Mouse (Mus musculus) erythroblast, embryonic 14.5 days (primary cell): Measurements from ENCODE around the gene Elp4. TPM values are rescaled to one million over a fixed set of nuclear protein-coding genes. Genes with fewer than 3 reads are reported as not detected.
A peak's percentile ranks its signal among the peaks of the same experiment; 100 is the strongest.

ENCODE experiments used
- H3K27me3 ChIP-seq: 2 replicates; pipeline ENCODE4 v1.6.1; 2012; ENCODE audit warnings: inconsistent platforms; ENCODE audit not compliant: control insufficient read depth
- H3K36me3 ChIP-seq: 2 replicates; pipeline ENCODE4 v1.6.1; 2012; ENCODE audit warnings: mild to moderate bottlenecking, inconsistent platforms; ENCODE audit not compliant: control insufficient read depth
- H3K4me1 ChIP-seq: 2 replicates; pipeline ENCODE4 v1.6.1; 2012; ENCODE audit warnings: inconsistent platforms; ENCODE audit not compliant: control insufficient read depth
- H3K4me3 ChIP-seq: replicated peaks from 2 replicates; pipeline ENCODE3; 2012; ENCODE audit warnings: moderate library complexity, mild to moderate bottlenecking, inconsistent platforms
- H3K9me3 ChIP-seq: 2 replicates; pipeline ENCODE4 v1.6.1; 2012; ENCODE audit warnings: low read length, inconsistent platforms, mixed read lengths; ENCODE audit not compliant: control insufficient read depth
- GATA1 ChIP-seq: IDR thresholded peaks from 2 replicates; pipeline ENCODE4 v1.6.1; 2012; ENCODE audit warnings: low read length, inconsistent platforms, mixed read lengths
- TAL1 ChIP-seq: IDR thresholded peaks from 3 replicates; pipeline ENCODE4 v1.6.1; 2012; ENCODE audit warnings: low read length, inconsistent platforms, mixed read lengths
- polyA plus RNA-seq: library from polyadenylated mRNA; stranded (reverse); fragments of >175 nt; gene quantifications from 2 replicates; pipeline ENCODE4 v1.2.3, GENCODE M21; 2012

The Elp4 gene
- polyA plus RNA-seq, 1 experiment = 0.64 TPM

- Histone ChIP-seq H3K4me3 (no peak overlapping the region), H3K9me3 (peaks cover 17% of the 10 kb centered on the region; the same call in 1 of the 2 replicates), H3K27me3 (peaks cover 100% of the 10 kb centered on the region), H3K36me3 (no peaks in the 10 kb centered on the region), H3K4me1 (peaks cover 4% of the 10 kb centered on the region)
- no peak for TF ChIP-seq GATA1
- TF ChIP-seq TAL1 = no peak
These were observed 226.1 kb downstream of the Elp4 start for GRCm38 (mm10) chr2:105678306-105678705.

- Histone ChIP-seq H3K9me3 (peaks cover 17% of the 10 kb centered on the region; the same call in 1 of the 2 replicates), H3K27me3 (peaks cover 100% of the 10 kb centered on the region), H3K4me3 (no peak overlapping the region), H3K4me1 (peaks cover 4% of the 10 kb centered on the region), H3K36me3 (no peaks in the 10 kb centered on the region)
- no peak for TF ChIP-seq GATA1
These were observed 226.8 kb downstream of the Elp4 start for GRCm38 (mm10) chr2:105677434-105678105.

GRCm38 (mm10) chr2:105676909-105677433 lies 227.4 kb downstream of the Elp4 start:
- H3K27me3 ChIP-seq = peaks cover 100% of the 10 kb centered on the region
- no peaks in the 10 kb centered on the region for H3K36me3 ChIP-seq
- H3K9me3 ChIP-seq = peaks cover 17% of the 10 kb centered on the region; the same call in 1 of the 2 replicates
- no peak for TF ChIP-seq TAL1
- no peak for TF ChIP-seq GATA1
- H3K4me1 ChIP-seq = peaks cover 4% of the 10 kb centered on the region
- H3K4me3 ChIP-seq = no peak overlapping the region

- no peak overlapping the region for H3K4me3 ChIP-seq
- H3K36me3 ChIP-seq = no peaks in the 10 kb centered on the region
- peaks cover 4% of the 10 kb centered on the region for H3K4me1 ChIP-seq
- TF ChIP-seq GATA1 (no peak), TAL1 (no peak)
- H3K9me3 ChIP-seq = peaks cover 17% of the 10 kb centered on the region; the same call in 1 of the 2 replicates
- H3K27me3 ChIP-seq = peaks cover 100% of the 10 kb centered on the region
These were observed 228.1 kb downstream of the Elp4 start for GRCm38 (mm10) chr2:105676080-105676908.

DNA sequence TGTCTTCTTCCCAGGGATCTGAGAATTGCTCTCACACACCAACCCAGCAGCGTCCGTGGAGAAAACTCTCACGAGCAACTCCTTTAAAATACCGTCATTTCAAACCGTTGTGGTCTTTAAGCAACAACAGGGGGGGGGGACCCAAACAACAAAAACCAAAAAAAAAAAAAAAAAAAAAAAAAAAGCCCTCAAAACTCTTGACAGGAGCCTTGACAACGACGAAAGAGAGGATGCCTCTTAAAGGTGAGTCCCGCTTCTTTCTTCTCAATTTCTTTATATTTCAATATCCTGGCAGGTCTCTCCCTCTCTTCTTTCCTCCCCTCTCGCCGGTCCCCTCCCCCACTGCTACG lies 228.7 kb downstream of the Elp4 start:
- H3K4me1 ChIP-seq = peaks cover 4% of the 10 kb centered on the region
- TF ChIP-seq GATA1 = no peak
- TF ChIP-seq TAL1 = no peak
- H3K27me3 ChIP-seq = peaks cover 100% of the 10 kb centered on the region
- H3K36me3 ChIP-seq = no peaks in the 10 kb centered on the region
- peaks cover 14% of the 10 kb centered on the region; the same call in 1 of the 2 replicates for H3K9me3 ChIP-seq
- no peak overlapping the region for H3K4me3 ChIP-seq

GRCm38 (mm10) chr2:105674875-105675729 lies 229.3 kb downstream of the Elp4 start:
- TF ChIP-seq GATA1 = no peak
- no peak for TF ChIP-seq TAL1
- Histone ChIP-seq H3K27me3 (peaks cover 100% of the 10 kb centered on the region), H3K4me1 (peaks cover 4% of the 10 kb centered on the region), H3K4me3 (peak overlapping the region; percentile 29), H3K9me3 (peaks cover 14% of the 10 kb centered on the region; the same call in 1 of the 2 replicates), H3K36me3 (no peaks in the 10 kb centered on the region)

GRCm38 (mm10) chr2:105674061-105674874 lies 230.1 kb downstream of the Elp4 start:
- peaks cover 14% of the 10 kb centered on the region; the same call in 1 of the 2 replicates for H3K9me3 ChIP-seq
- H3K4me1 ChIP-seq = peaks cover 4% of the 10 kb centered on the region
- peaks cover 100% of the 10 kb centered on the region for H3K27me3 ChIP-seq
- TF ChIP-seq GATA1 (no peak), TAL1 (no peak)
- no peaks in the 10 kb centered on the region for H3K36me3 ChIP-seq
- no peak overlapping the region for H3K4me3 ChIP-seq

- H3K4me3 ChIP-seq = no peak overlapping the region
- H3K27me3 ChIP-seq = peaks cover 100% of the 10 kb centered on the region
These were observed 230.7 kb downstream of the Elp4 start for GRCm38 (mm10) chr2:105673631-105674060.

More at GRCm38 (mm10) chr2:105673631-105674060, 230.7 kb downstream of the Elp4 start:
- no peaks in the 10 kb centered on the region for H3K36me3 ChIP-seq
- H3K4me1 ChIP-seq = peaks cover 4% of the 10 kb centered on the region
- no peak for TF ChIP-seq TAL1
- no peak for TF ChIP-seq GATA1
- peaks cover 14% of the 10 kb centered on the region; the same call in 1 of the 2 replicates for H3K9me3 ChIP-seq
